Mouse (Mus musculus) hindbrain, embryonic 15.5 days (tissue): ENCODE data around the gene Smdt1. TPM values are rescaled to one million over a fixed set of nuclear protein-coding genes. Genes with fewer than 3 reads are reported as not detected.

ENCODE experiments used
- ATAC-seq: fragments of 200-750 bp; cut with Nextera tagmentation; 2 replicates; pipeline ENCODE4 v1.8.0; 2017; ENCODE audit warnings: low read depth, moderate number of reproducible peaks, moderate TSS enrichment; ENCODE audit not compliant: low FRiP score
- H3K27ac ChIP-seq: fragments of 300-500 bp; sonication (generic); replicated peaks from 2 replicates; pipeline ENCODE4 v1.5.1; 2015; ENCODE audit warnings: mild to moderate bottlenecking, inconsistent platforms
- H3K27me3 ChIP-seq: fragments of 300-500 bp; sonication (generic); 2 replicates; pipeline ENCODE4 v1.6.1; 2015; ENCODE audit warnings: control low read depth, inconsistent platforms
- H3K36me3 ChIP-seq: fragments of 300-500 bp; sonication (generic); 2 replicates; pipeline ENCODE4 v1.6.1; 2015; ENCODE audit warnings: control low read depth, inconsistent platforms
- H3K4me1 ChIP-seq: fragments of 300-500 bp; sonication (generic); replicated peaks from 2 replicates; pipeline ENCODE4 v1.6.1; 2015; ENCODE audit warnings: control low read depth, inconsistent platforms
- H3K4me2 ChIP-seq: fragments of 300-500 bp; sonication (generic); 2 replicates; pipeline ENCODE4 v1.6.1; 2015; ENCODE audit warnings: moderate library complexity, mild to moderate bottlenecking, inconsistent platforms
- H3K4me3 ChIP-seq: fragments of 300-500 bp; sonication (generic); 2 replicates; pipeline ENCODE4 v1.5.1; 2015; ENCODE audit warnings: mild to moderate bottlenecking, inconsistent platforms
- H3K9ac ChIP-seq: fragments of 300-500 bp; sonication (generic); 2 replicates; pipeline ENCODE4 v1.6.1; 2015; ENCODE audit warnings: inconsistent platforms
- H3K9me3 ChIP-seq: fragments of 300-500 bp; sonication (generic); 2 replicates; pipeline ENCODE4 v1.6.1; 2016; ENCODE audit warnings: control low read depth, inconsistent platforms
- WGBS: fragments of 180-500 bp; shearing (Covaris S2); methylation state at CpG from one replicate; pipeline ENCODE4 v1.1.7; 2015; 5-methylcytosine and 5-hydroxymethylcytosine counted together
- polyA plus RNA-seq: library from polyadenylated mRNA; unstranded; fragments of >200 nt; fragmentation: Nextera tagmentation; extraction: Ambion mirVana; gene quantifications from 2 replicates; pipeline ENCODE4 v1.2.1, GENCODE M21; 2015

The Smdt1 gene
- polyA plus RNA-seq, 1 experiment from 2014 or later: 377 TPM

- Histone ChIP-seq H3K4me3 (no peak overlapping the region), H3K9ac (0 out of 2 replicates have a peak overlapping the region, but pooled peaks have one; percentile 18), H3K9me3 (no peaks in the 10 kb centered on the region), H3K4me1 (peaks cover 24% of the 10 kb centered on the region), H3K36me3 (peaks cover 7% of the 10 kb centered on the region; the same call in 1 of the 2 replicates), H3K27ac (no peak overlapping the region), H3K4me2 (no peak overlapping the region), H3K27me3 (peaks cover 5% of the 10 kb centered on the region; the same call in 1 of the 2 replicates)
- WGBS: 91% methylated on average over 4 of the region's 4 CpGs
- no peak for ATAC-seq
Observed at GRCm38 (mm10) chr15:82335194-82335593, 3.6 kb upstream of the Smdt1 start.

GRCm38 (mm10) chr15:82336629-82337028 is 2.1 kb upstream of the Smdt1 start:
- Histone ChIP-seq H3K27ac (no peak overlapping the region), H3K4me2 (no peak overlapping the region), H3K9ac (no peak overlapping the region), H3K27me3 (peaks cover 14% of the 10 kb centered on the region), H3K4me3 (no peak overlapping the region), H3K4me1 (peaks cover 28% of the 10 kb centered on the region), H3K36me3 (peaks cover 7% of the 10 kb centered on the region; the same call in 1 of the 2 replicates), H3K9me3 (no peaks in the 10 kb centered on the region)
- WGBS: 65% methylated on average over 12 of the region's 12 CpGs
- ATAC-seq: no peak

GRCm38 (mm10) chr15:82337875-82338274 is 884 bp upstream of the Smdt1 start:
- 57% methylated on average over 4 of the region's 4 CpGs for WGBS
- ATAC-seq: 0 out of 2 replicates have a peak, but pooled peaks have one; percentile 12

GRCm38 (mm10) chr15:82339150-82339549 is 391 bp downstream of the Smdt1 start:
- H3K27ac ChIP-seq: 0 out of 2 replicates have a peak overlapping the region, but pooled peaks have one; percentile 63
- H3K4me2 ChIP-seq: peak overlapping the region; percentile 76
- H3K9me3 ChIP-seq: no peaks in the 10 kb centered on the region
- WGBS: 59% methylated on average over 10 of the region's 10 CpGs
- peaks cover 28% of the 10 kb centered on the region for H3K4me1 ChIP-seq
- H3K27me3 ChIP-seq: peaks cover 14% of the 10 kb centered on the region
- peak overlapping the region; percentile 68 for H3K4me3 ChIP-seq
- ATAC-seq: no peak
- peaks cover 6% of the 10 kb centered on the region; the same call in 1 of the 2 replicates for H3K36me3 ChIP-seq
- peak overlapping the region; percentile 63 for H3K9ac ChIP-seq

More at GRCm38 (mm10) chr15:82337875-82338274, 884 bp upstream of the Smdt1 start:
- H3K36me3 ChIP-seq: peaks cover 7% of the 10 kb centered on the region; the same call in 1 of the 2 replicates
- H3K27ac ChIP-seq: no peak overlapping the region
- peaks cover 28% of the 10 kb centered on the region for H3K4me1 ChIP-seq
- H3K4me3 ChIP-seq: peak overlapping the region; percentile 68
- peaks cover 14% of the 10 kb centered on the region for H3K27me3 ChIP-seq
- peak overlapping the region; percentile 63 for H3K9ac ChIP-seq
- H3K9me3 ChIP-seq: no peaks in the 10 kb centered on the region
- H3K4me2 ChIP-seq: peak overlapping the region; percentile 76

- 75% methylated on average over 8 of the region's 8 CpGs for WGBS
- H3K9me3 ChIP-seq: no peaks in the 10 kb centered on the region
- no peak overlapping the region for H3K4me3 ChIP-seq
- peaks cover 14% of the 10 kb centered on the region for H3K27me3 ChIP-seq
- H3K9ac ChIP-seq: no peak overlapping the region
- peaks cover 4% of the 10 kb centered on the region; the same call in 1 of the 2 replicates for H3K36me3 ChIP-seq
- no peak for ATAC-seq
- no peak overlapping the region for H3K4me2 ChIP-seq
- no peak overlapping the region for H3K27ac ChIP-seq
- H3K4me1 ChIP-seq: peaks cover 28% of the 10 kb centered on the region
Observed at GRCm38 (mm10) chr15:82339634-82340254, 985 bp downstream of the Smdt1 start.

- WGBS: 44% methylated on average over 21 of the region's 21 CpGs
- Histone ChIP-seq H3K27me3 (peaks cover 14% of the 10 kb centered on the region), H3K9me3 (no peaks in the 10 kb centered on the region), H3K36me3 (no peaks in the 10 kb centered on the region), H3K4me1 (peaks cover 28% of the 10 kb centered on the region), H3K27ac (no peak overlapping the region), H3K4me3 (peak overlapping the region; percentile 26), H3K9ac (0 out of 2 replicates have a peak overlapping the region, but pooled peaks have one; percentile 23), H3K4me2 (peak overlapping the region; percentile 54)
- no peak for ATAC-seq
Observed at GRCm38 (mm10) chr15:82340414-82341035, 1.8 kb downstream of the Smdt1 start.

GRCm38 (mm10) chr15:82341036-82341501 is 2.3 kb downstream of the Smdt1 start:
- H3K9me3 ChIP-seq: no peaks in the 10 kb centered on the region
- H3K27me3 ChIP-seq: peaks cover 14% of the 10 kb centered on the region
- peaks cover 28% of the 10 kb centered on the region for H3K4me1 ChIP-seq
- H3K36me3 ChIP-seq: no peaks in the 10 kb centered on the region
- peak overlapping the region; percentile 26 for H3K4me3 ChIP-seq
- peak overlapping the region; percentile 54 for H3K4me2 ChIP-seq
- H3K9ac ChIP-seq: peak overlapping the region; percentile 23; the same call in 1 of the 2 replicates
- 3% methylated on average over 39 of the region's 40 CpGs for WGBS
- no peak overlapping the region for H3K27ac ChIP-seq
- no peak for ATAC-seq

- H3K4me1 ChIP-seq: peaks cover 28% of the 10 kb centered on the region
Observed at GRCm38 (mm10) chr15:82341675-82342542, 3.1 kb downstream of the Smdt1 start.

GRCm38 (mm10) chr15:82342543-82342935 is 3.8 kb downstream of the Smdt1 start:
- Histone ChIP-seq H3K27me3 (peaks cover 14% of the 10 kb centered on the region), H3K27ac (no peak overlapping the region)

More at GRCm38 (mm10) chr15:82341675-82342542, 3.1 kb downstream of the Smdt1 start:
- H3K36me3 ChIP-seq: no peaks in the 10 kb centered on the region
- no peak overlapping the region; the same call in 1 of the 2 replicates for H3K4me3 ChIP-seq
- WGBS: 72% methylated on average over 15 of the region's 15 CpGs
- H3K9me3 ChIP-seq: no peaks in the 10 kb centered on the region
- no peak overlapping the region for H3K27ac ChIP-seq
- peak overlapping the region; percentile 54; the same call in 1 of the 2 replicates for H3K4me2 ChIP-seq
- H3K9ac ChIP-seq: no peak overlapping the region
- H3K27me3 ChIP-seq: peaks cover 14% of the 10 kb centered on the region
- ATAC-seq: no peak

GRCm38 (mm10) chr15:82343368-82344287 is 4.9 kb downstream of the Smdt1 start:
- Histone ChIP-seq H3K4me3 (no peak overlapping the region), H3K27ac (no peak overlapping the region), H3K9ac (no peak overlapping the region), H3K9me3 (no peaks in the 10 kb centered on the region), H3K27me3 (peaks cover 14% of the 10 kb centered on the region), H3K4me2 (no peak overlapping the region), H3K36me3 (peaks cover 9% of the 10 kb centered on the region), H3K4me1 (peaks cover 26% of the 10 kb centered on the region)
- ATAC-seq: no peak
- WGBS: 89% methylated on average over 27 of the region's 27 CpGs

More at GRCm38 (mm10) chr15:82342543-82342935, 3.8 kb downstream of the Smdt1 start:
- Histone ChIP-seq H3K4me1 (peaks cover 29% of the 10 kb centered on the region), H3K4me2 (no peak overlapping the region), H3K4me3 (no peak overlapping the region), H3K9ac (no peak overlapping the region), H3K36me3 (no peaks in the 10 kb centered on the region), H3K9me3 (no peaks in the 10 kb centered on the region)
- no peak for ATAC-seq
- 82% methylated on average over 5 of the region's 5 CpGs for WGBS

- Histone ChIP-seq H3K4me3 (no peak overlapping the region), H3K4me2 (no peak overlapping the region), H3K4me1 (peaks cover 20% of the 10 kb centered on the region), H3K27me3 (peaks cover 12% of the 10 kb centered on the region), H3K9me3 (no peaks in the 10 kb centered on the region), H3K9ac (no peak overlapping the region), H3K36me3 (peaks cover 23% of the 10 kb centered on the region), H3K27ac (no peak overlapping the region)
- no peak for ATAC-seq
- 89% methylated on average over 6 of the region's 6 CpGs for WGBS
Observed at GRCm38 (mm10) chr15:82344971-82345370, 6.2 kb downstream of the Smdt1 start.
